Mouse (Mus musculus) cortical plate, adult 2 months (tissue): ENCODE data around the gene Mrps12.

ENCODE experiments used
- CTCF ChIP-seq: fragments of 200-500 bp; IDR thresholded peaks from 2 replicates; pipeline ENCODE4 v1.5.1; 2011; ENCODE audit warnings: mild to moderate bottlenecking, control low read depth, low read length; ENCODE audit not compliant: insufficient read depth; ENCODE audit errors: extremely low read depth
- POLR2A ChIP-seq: fragments of 200-500 bp; IDR thresholded peaks from 2 replicates; pipeline ENCODE4 v1.6.1; 2011; ENCODE audit warnings: mild to moderate bottlenecking, low read length, control low read depth; ENCODE audit not compliant: insufficient read depth; ENCODE audit errors: extremely low read depth

GRCm38 (mm10) chr7:28720753-28721537 lies 20.7 kb downstream of the Mrps12 start:
- TF ChIP-seq CTCF, result no peak
- no peak for TF ChIP-seq POLR2A
